Mouse (Mus musculus) kidney, adult 9 months (tissue): ENCODE results near the gene Ranbp3.
"Not testable (repeated sequence)": the region's sequence is repeated elsewhere in the genome, so short reads cannot be mapped to it uniquely, and the experiment has no call there.

Source experiments
- DNase-seq: peaks from one replicate; pipeline ENCODE4 v3.0.0; 2022

The Ranbp3 gene

DNA sequence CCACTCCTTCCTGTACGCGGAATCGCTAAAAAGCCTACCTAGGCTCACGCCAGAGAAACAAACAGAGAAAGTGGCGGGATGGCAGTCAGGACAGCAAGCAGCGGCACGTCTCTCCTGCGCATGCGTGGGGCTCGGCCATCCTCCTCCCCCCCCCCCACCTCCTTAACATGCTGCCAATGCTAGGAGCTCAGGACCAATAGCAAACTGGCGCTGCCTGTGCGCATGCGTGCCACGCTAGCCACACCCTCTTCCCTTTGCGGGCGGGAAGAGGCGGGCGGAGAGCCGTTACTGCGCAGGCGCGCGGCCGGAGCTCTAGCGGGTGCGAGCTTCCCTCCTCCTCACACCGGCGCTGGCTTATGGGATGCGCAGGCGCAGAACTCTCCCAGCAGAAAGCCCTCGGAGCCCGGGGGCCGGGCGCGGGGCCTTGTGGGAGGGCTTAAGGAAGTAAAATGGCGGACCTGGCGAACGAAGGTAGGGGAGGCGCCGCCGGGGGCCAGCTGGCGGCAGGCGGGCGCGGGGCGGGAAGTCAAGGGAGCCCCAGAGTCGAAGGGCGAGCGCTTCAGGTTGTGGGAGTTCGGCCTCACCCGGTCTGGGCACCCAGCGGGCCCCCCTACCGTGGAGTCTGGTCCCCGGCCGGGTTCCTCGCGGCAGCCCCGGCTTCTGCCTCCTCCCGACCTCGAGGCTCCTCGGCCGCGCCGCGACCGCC lies at the start of gene Ranbp3:
Gene Ranbp3, plus strand, starts transcription at position 354 of the 706 bp plus-strand sequence.
- DNase-seq: peak; percentile 99

- no peak for DNase-seq
These were observed 47.6 kb upstream of the Ranbp3 start for GRCm38 (mm10) chr17:56625495-56625894.

- DNase-seq: no peak
These were observed 46.8 kb upstream of the Ranbp3 start for GRCm38 (mm10) chr17:56626260-56626659.

DNA sequence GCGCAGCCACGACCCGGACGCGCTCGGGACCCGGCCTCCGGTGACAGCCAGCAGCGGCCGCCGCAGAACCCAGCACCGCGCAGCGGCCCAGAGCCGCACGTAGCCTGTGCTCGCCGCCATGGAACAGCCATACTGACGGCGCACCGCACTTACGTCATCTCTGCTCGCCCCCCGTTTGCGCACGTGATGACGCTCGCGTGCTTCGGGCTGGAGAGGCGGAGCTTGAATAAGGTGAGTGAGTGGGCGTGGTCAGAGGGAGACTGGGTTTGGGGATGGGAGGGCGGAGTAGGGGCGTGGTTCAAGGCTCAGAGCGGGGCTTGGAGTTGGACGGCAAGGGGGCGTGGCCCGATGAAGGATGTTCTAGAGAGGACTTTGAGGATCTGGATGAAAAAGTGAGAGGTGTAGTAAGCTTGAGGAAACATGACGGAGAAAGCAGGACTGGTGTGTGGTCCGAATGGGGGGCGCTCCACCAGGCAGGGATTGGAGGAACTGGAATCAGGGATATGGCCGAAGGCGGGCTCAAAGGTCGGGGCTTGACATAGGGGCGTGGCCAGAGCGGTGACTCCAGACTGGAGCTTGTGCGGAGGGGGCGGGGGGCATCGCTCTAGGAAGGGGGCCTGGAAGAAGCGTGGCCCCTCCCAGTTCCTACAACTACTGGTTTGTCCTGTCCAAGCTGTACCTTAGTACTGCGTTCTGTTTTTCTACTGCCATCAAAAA lies 46.2 kb upstream of the Ranbp3 start, which contains the start of gene Lonp1:
Gene Lonp1, minus strand, starts transcription at position 134 of the 717 bp plus-strand sequence.
- DNase-seq: peak; percentile 99

GRCm38 (mm10) chr17:56627530-56628277 lies 45.4 kb upstream of the Ranbp3 start, which contains the start of gene Catsperd:
Gene Catsperd (plus strand): TSS chr17:56628143.
- peak; percentile 75 for DNase-seq

GRCm38 (mm10) chr17:56629800-56630781 lies 43.0 kb upstream of the Ranbp3 start:
- DNase-seq: not testable (repeated sequence)

- no peak for DNase-seq
These were observed 41.3 kb upstream of the Ranbp3 start for GRCm38 (mm10) chr17:56631807-56632206.

DNA sequence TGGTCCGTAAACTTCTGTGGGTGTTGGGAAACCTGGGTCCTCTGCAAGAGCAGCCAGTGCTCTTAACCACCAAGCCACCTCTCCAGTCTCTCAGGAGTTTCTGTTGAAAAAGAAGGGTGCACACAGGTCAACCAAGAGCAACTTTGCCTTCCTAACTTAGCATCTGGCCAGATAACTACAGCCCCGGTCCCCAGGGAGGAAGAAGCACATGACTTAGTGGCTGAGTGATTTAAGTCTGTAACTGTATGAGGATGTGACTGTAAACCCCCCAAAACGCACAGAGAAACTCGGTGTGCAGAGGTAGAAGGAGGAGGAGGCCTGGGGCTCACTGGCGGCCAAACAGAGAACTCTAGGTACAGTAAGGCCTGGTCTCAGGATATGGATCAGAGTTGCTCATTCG lies 39.1 kb upstream of the Ranbp3 start:
- DNase-seq: no peak

DNA sequence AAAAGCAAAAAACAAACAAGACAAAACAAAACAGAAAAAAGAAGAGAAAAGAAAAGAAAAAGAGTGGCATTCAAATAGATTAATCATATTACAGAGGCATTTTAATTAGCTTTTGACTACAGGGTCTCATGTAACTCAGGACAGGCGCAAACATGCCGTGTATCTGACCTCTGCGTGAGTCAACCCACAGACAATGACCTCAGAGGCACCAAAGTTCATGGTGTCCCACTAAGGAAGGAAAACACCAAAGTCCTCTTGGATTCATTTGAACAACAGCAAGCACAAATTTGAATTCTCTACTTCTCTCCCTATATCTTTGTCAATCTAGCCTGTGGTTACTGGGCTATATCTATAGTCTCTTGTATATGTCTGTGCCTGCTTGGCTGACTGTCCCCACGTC lies 29.9 kb upstream of the Ranbp3 start:
- no peak for DNase-seq

- DNase-seq: no peak
These were observed 25.5 kb upstream of the Ranbp3 start for GRCm38 (mm10) chr17:56647546-56647945.

- DNase-seq: peak; percentile 29
These were observed 21.3 kb upstream of the Ranbp3 start for GRCm38 (mm10) chr17:56651801-56652200.

DNA sequence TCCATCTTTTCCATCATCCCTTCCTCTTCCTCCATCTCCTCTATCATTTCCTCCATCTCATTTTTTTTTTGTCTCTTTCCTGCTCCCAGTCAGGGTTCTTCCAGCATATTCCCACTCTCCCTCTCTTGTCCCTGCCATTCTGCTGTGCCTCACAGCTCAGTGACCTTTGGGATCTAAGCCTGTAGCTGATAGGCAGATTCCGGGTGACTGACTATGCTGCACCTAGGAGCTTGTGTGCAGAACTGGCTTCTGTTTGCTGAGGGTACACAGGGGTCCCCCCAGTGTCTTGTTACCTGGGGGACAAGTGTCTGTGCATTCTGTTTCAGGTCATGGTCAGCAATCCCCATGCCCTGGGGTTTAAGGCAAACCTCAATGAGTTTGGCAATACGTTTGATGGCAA lies 18.3 kb upstream of the Ranbp3 start:
- no peak for DNase-seq

DNA sequence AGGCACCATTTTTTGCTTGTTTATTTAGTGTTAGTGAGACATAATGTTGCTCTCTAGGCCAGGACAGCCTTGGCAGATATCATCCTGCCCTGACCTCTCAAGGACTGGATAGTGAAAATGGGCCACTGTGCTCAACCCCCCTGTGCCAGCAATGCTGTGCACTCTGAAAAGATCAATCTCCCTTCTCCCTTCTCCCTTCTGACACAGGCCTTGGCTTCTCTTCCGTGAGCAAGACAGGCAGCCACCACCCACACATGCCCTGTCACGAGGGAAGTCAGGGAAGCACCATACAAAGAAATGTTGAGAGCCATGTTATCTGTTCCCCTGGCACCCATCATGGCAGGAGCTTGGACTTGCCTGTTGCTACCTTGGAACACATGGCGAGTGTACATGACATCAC lies 17.8 kb upstream of the Ranbp3 start:
- DNase-seq: no peak

DNA sequence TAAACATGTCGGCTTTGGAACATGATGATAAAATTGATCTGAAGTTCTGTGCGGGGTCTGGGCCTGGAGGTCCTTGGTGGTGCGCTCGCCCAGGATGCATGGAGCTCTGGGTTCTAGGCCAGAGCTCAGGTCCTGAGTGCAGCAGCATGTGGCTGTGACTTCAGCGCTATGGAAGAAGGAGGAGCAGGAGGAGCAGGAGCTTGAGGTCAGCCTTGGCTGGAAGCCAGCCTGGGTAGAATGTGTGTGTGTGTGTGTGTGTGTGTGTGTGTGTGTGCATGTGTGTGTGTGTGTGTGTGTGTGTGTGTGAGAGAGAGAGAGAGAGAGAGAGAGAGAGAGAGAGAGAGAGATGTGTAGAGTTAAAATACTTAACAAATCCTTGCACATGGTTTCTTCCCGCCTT lies 16.9 kb upstream of the Ranbp3 start:
- no peak for DNase-seq

- DNase-seq: no peak
These were observed 9.4 kb upstream of the Ranbp3 start for GRCm38 (mm10) chr17:56663659-56664058.

- DNase-seq: no peak
These were observed 8.8 kb upstream of the Ranbp3 start for GRCm38 (mm10) chr17:56664333-56664732.

GRCm38 (mm10) chr17:56666384-56666783 lies 6.7 kb upstream of the Ranbp3 start:
- DNase-seq: no peak

DNA sequence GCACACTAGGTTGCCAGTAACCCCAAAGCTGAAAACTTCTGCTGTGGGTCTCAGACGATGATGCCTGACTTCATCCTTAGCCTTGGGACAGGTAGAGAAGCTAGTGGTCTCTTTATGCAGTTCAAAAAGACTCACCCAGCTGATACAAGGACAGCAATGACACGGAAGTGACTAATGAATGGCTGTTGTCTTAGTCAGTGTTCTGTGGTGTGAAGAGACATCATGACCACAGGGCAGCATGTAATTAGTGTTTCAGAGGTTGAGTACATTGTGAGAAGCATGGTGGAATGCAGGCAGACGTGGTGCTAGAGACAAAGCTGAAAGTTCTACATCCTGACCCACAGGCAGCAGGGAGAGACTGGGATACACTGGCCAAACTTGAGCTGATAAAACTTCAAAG lies 5.5 kb upstream of the Ranbp3 start:
- DNase-seq: no peak

- peak; percentile 77 for DNase-seq
These were observed 4.5 kb upstream of the Ranbp3 start for GRCm38 (mm10) chr17:56668384-56669144.

GRCm38 (mm10) chr17:56669766-56670165 lies 3.3 kb upstream of the Ranbp3 start:
- DNase-seq: no peak

DNA sequence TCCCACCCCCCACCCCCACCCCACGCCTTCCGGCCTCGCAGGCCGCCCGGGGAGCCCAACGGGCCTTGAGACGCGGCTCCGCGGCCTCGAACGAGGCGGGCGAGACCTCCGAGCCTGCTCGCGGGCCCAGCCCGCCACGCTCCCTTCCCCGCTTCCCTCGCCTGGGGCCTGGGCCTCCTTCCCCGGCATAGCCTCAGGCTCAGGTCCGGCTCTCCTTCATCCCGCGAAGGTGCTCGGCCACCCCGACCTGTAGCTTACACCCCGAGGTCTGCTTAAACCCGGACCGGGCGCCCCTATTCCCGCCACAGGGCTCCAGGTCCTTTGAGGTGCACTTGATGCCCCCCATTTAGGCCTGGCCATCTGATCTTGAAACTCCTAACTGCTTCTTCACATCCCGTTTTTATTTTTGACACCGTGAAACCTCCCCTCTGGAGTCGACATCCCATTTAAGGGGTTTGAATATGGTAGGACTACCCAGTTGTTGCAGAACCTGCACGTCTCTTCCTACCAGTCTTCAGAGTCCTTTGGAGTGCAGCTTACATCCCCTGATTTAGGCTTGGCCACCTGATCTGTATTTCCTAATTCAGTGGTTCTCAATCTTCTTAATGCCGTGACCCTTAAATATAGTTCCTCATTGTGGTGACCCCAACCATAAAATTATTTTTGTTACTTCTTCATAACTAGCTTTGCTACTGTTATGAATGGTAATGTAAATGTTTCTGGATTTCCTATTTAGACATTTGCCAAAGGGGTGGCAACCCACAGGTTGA lies 738 bp downstream of the Ranbp3 start:
- peak; percentile 29 for DNase-seq
